Mouse (Mus musculus): ENCODE measurements at regions not wholly inside any gene's neighbourhood (a gene's known extent, or its start where the extent isn't known, plus 50 kb on each side); places are given as distances from the start of the nearest gene placed in this dataset.

GRCm38 (mm10) chr14:48897140-48897539, 168.8 kb upstream of the Ap5m1 start:
- no peak for TF ChIP-seq CTCF (conservative IDR thresholded peaks at IDR 0.05 in 1 of 2, IDR thresholded peaks at IDR 0.05 in 1 of 2; ENCODE audit: low read depth in 2 of 2, low read length in 2 of 2)
- no peak for TF ChIP-seq ZC3H11A (IDR thresholded peaks at IDR 0.05; ENCODE audit: low read depth, low read length)
- no peak for TF ChIP-seq USF1 (IDR thresholded peaks at IDR 0.05; ENCODE audit: low read depth, low read length)
- TF ChIP-seq POLR2A (IDR thresholded peaks at IDR 0.05; ENCODE audit: low read depth, low read length), result no peak
- no peak for TF ChIP-seq CHD1 (IDR thresholded peaks at IDR 0.05; ENCODE audit: low read depth, low read length)
- TF ChIP-seq MAFK (IDR thresholded peaks at IDR 0.05; ENCODE audit: insufficient replicate concordance, low read length), result no peak
- no peak for TF ChIP-seq EP300 (IDR thresholded peaks at IDR 0.05; ENCODE audit: low read length)
- TF ChIP-seq USF2 (conservative IDR thresholded peaks at IDR 0.05; ENCODE audit: low read depth, low read length), result no peak
- TF ChIP-seq CHD2 (IDR thresholded peaks at IDR 0.05; ENCODE audit: low read length), result no peak
- TF ChIP-seq NRF1 (IDR thresholded peaks at IDR 0.05; ENCODE audit: low read depth, low read length), result no peak
- TF ChIP-seq UBTF (IDR thresholded peaks at IDR 0.05; ENCODE audit: low read depth, low read length), result no peak
- TF ChIP-seq MYC (IDR thresholded peaks at IDR 0.05; ENCODE audit: low read depth, low read length), result no peak
